Mouse (Mus musculus) CD4-positive, CD25-positive, alpha-beta regulatory T cell, adult 2 months (primary cell): Measurements from ENCODE around the gene Sema6d.

ENCODE experiments used
- DNase-seq: peaks from one replicate; pipeline ENCODE4 v3.0.0-alpha.2; 2012; ENCODE audit warnings: low read depth, low spot score

The Sema6d gene

GRCm38 (mm10) chr2:124168411-124168810, 78.6 kb downstream of the Sema6d start:
- DNase-seq = no peak

GRCm38 (mm10) chr2:124171718-124172117, 81.9 kb downstream of the Sema6d start:
- no peak for DNase-seq

DNA sequence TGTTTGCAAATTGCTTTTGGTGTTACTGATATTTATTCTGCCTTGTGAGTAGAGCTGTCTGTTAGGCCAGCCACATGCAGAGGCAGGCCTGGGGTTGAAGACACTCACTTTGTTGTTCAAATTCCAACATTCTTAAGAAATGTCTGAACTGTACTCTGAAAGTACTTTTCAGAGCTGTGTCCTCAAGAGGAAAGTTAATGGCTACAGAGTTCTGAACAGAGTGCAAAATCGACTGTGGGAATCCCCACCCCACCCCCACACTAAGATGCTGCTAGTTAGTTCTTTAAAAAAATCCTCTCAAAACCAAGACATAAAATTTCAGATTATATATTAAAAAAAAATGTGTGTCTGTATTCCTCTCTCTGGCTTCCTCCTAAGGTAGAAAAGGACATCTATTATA, 86.5 kb downstream of the Sema6d start:
- no peak for DNase-seq

DNA sequence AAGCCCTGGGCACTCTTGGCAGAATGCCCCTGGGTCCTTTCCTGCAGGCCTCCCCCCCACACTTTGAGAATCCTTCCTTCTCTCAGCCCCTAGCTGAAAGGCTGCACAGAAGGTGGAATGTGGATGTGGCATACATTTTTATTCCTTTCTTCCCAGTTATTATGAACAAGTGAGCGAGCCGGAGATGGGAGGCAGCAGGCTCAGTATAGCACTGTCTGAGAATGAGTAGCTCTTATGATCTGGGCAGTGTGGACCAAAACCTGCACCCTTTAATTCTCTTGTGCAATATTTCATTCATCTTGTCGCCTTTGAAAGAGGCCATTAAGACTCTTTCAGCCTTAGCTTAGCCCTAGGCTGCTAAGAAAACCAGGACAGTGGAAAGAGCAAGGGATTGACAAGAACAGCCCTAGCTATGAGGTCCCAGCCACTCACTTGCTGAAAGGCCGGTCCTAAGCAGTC, 87.0 kb downstream of the Sema6d start:
- DNase-seq = no peak

DNA sequence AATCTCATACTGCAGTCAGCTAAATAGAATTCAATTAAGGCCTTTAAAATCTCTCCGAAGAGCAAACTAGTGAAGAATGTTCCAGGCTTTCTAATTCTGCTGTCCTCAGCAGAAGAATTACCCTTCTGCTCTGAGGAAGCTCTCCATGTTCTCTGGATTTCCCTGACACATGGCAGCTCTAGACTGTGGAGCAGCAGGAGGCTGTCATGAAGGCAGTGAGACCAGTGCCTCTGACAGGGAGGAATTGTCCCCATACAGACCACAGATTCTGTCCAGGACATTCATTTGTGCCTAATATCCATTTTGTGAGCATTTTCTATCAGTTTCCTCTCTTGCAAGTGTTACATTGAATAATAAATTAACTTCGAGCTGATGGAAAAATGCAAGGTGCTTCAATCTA, 99.5 kb downstream of the Sema6d start:
- DNase-seq = no peak

GRCm38 (mm10) chr2:124194041-124194440, 104.3 kb downstream of the Sema6d start:
- DNase-seq = no peak

GRCm38 (mm10) chr2:124201493-124201892, 111.7 kb downstream of the Sema6d start:
- no peak for DNase-seq

DNA sequence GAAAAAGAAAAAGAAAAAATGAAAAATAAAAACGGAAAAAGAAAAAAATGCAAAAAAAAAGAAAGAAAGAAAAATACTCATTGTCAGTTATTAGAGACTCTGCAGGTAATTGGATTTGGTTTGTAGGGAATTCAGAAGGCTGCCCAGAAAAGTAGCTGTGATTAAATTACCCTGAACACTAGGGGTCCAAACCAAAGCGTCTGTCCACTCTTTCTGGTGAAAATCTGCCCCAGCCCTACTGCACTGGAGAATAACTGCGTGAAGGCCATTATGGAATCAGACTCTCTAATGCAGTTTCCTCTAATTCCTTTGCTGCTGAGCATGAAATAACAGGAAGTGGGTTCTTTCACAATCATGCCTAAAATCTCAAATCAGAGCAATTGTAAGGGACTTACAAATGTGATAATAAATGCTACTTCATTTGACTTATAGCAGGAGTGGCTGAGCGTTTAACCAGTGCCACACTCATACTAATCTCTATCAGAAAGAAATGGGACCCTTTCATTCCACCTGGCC, 112.8 kb downstream of the Sema6d start:
- DNase-seq = no peak

GRCm38 (mm10) chr2:124205811-124206210, 116.0 kb downstream of the Sema6d start:
- no peak for DNase-seq

GRCm38 (mm10) chr2:124208251-124208650, 118.5 kb downstream of the Sema6d start:
- DNase-seq = no peak

GRCm38 (mm10) chr2:124223559-124223958, 133.8 kb downstream of the Sema6d start:
- no peak for DNase-seq

DNA sequence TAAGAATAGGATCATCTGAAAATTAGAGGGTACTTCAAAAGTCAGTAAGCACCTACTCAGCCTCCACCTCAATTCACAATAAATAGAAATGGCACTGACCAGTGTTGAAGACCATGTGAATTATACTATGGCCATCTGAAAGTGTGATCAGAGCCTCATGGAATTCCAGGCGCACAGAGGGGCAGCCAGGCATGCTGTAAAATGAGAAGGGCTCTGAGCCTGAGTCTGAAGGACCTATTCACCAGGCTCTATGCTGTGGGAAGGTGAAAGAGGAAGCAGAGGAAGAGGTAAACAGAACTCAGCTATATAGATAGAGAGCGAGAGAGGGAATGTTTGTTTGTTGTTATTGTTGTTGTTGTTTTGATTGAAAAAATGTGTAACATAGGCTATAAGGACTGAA, 134.6 kb downstream of the Sema6d start:
- no peak for DNase-seq

DNA sequence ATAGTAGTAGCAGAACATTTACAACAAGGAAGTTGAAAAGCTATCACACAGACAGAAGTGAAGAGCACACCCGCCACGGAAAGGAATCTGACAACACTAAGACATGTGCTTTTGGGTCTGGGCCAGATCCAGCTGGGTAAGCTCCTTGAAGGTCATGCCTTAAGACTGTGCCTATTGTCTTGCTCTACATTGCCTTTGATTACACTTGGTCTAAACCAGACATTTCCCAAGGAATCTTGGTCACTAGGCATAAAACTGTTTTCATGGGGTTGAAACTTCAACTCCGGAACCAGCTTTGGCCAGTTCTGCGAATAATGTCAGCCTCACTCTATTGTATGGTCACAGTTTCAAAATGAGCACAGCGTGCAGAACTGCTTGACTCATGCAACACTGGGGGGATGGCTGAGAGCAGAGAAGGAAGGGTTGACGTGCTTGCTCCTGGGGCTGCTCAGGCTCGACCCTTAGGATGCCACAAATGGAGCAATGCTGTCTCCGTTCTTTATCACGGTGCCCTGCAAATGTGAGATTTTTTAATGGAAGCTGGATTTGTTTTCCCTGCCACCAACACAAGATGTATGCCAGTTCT, 145.0 kb downstream of the Sema6d start:
- no peak for DNase-seq

DNA sequence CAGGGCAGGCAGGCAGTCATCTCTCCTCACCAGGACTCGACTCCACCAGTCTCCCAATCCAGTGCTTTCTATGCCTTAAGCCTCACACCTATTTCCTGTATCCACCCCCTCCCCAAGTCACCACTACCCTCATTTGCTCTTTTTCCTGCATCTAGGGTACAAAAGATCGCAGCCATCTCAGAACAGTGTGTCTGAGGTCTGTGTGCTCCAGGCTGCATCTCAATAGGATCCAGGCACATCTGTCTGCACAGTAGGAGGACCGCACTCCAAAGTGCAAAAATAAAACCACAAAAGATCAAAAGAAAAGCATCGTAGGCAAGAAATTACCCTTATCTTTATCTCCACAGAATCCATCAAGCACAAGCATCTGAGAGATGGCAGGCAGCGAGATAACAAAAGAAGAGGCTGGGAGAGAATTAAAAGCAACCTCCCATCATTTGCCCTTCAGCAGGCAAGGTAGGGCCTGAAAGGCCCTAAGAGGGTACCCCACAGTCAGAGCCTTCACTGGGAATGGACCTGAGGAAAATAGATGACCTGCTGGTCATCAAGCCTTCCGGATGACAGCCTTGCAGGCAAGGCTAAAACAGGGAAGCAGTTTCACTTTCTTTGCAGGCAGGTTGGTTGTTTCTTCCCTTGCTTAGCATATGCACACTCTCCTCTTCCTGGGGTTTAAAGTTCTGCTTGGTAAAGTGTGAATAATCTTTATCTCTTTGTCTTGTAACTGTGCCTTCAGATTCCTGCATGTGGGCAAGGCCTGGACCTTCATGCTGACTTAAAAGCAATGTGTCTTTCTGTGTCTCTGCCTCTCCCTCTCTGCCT, 145.7 kb downstream of the Sema6d start:
- no peak for DNase-seq

GRCm38 (mm10) chr2:124236831-124237230, 147.1 kb downstream of the Sema6d start:
- no peak for DNase-seq

DNA sequence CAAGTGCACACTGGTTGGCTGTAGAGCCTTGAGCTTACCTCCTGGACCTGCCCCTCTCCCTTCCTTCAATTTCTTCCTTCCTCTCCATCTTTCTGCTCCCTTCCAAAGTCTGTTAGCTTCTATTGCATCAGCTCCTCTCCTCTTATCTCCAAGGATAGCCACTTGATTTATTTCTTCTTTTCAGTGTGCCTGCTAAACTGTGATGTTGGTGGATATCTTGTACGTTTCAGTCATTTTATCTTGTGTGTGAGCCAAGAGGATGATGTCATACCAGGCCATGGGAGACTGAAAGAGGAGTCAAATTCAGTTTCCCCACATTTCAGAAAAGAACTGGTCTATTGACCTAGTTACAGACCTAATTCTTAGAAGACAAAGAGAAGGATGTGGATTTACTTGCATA, 153.8 kb downstream of the Sema6d start:
- DNase-seq = no peak

DNA sequence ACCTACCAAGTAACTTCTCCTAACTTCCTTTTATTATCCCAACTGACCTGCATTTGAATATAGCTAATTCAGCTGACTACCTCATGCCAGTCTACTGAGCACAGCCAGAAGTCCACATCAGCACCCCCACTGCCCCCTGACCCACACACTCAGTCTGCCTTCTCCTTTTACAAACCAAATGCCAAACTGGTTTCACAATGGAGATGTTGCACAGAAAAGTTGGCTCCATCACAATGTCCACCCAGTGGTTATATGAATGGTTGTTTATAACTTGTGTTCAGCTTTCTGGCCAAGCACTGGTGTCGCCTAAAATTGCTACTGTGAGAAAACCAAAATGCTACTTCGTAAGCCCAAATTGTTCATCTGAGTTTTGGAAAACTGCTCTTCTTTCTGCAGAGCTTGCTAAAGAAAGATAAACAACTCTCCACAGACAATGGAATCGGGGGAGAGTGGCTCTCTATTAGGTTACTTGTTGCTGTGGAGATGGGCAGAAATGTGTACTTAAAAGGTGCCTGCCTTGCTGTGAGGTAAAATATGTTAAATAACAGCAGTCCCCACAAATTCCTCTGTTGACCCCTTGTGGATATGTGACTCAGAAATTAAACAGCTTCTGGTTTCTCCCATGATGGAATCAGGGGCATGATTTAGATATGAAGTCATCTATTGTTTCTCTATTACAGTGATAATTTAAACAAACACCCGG, 154.9 kb downstream of the Sema6d start:
- no peak for DNase-seq

DNA sequence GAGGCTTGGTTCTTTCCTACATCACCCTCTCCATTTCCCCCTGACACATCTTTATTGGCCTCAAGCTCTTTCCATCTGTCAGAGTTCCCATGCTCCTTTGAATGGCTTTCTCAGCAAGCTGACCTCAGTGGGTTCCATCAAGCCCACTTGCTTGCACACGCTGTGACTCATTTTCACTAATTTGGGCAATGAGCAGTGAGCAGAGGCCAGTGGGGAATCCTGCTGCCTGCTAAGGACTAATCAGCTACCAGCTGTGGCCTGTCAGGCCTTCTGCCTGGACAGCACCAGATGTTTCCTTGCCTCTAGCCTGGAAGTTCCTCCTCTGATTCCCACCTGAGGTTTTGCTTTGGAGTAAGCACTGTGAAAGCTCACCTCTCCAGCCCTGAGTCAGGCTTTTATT, 168.3 kb downstream of the Sema6d start:
- no peak for DNase-seq

GRCm38 (mm10) chr2:124264309-124264708, 174.5 kb downstream of the Sema6d start:
- DNase-seq = no peak

GRCm38 (mm10) chr2:124271156-124271555, 181.4 kb downstream of the Sema6d start:
- DNase-seq = no peak

DNA sequence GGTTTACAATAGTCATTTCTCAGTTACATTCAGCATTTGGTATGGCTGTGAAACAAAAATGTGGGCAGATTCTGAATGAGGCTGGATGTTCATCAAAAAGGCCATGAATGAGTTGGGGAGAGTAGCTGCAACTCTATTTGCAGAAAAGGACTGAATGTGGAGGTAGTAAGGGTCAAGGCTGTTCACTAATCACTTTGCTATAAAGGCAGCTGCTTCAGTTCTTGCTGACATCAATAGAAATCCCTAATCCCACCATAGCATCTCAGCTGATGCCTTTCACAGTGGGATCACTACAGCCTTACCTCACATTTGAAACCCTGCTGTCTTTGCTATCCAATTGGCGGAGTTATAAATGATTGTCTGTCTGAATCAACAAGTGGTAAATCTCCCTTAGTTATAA, 187.7 kb downstream of the Sema6d start:
- no peak for DNase-seq

DNA sequence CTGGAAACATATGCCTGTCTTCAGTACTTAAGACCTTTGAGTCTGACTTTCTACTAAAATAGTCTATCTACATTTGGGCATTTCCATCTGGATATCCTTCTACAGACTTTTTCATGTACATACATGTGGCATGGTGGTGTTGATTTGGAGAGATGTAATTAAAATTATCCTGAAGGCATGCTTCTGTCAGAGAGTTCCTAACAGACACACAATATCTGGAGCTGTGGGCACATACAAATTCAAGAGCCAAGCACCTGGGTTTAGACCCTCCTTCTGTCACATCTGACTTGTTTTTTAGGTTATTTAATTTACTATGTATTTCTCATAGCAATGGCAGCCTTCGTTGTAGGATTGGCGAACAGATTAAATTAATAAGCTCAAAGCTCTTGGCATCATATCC, 195.3 kb downstream of the Sema6d start:
- DNase-seq = no peak
